Mouse (Mus musculus) right cerebral cortex, postnatal 14 days (tissue): ENCODE measurements around the gene Abhd2.
A peak's percentile ranks its signal among the peaks of the same experiment; 100 is the strongest.

ENCODE experiments used
- DNase-seq: peaks from one replicate; pipeline ENCODE4 v3.0.0; 2022

Gene Abhd2

GRCm38 (mm10) chr7:79295196-79295826 lies 22.3 kb downstream of the Abhd2 start:
- DNase-seq = no peak

- DNase-seq = no peak
Observed at GRCm38 (mm10) chr7:79298681-79299080, 25.7 kb downstream of the Abhd2 start.

DNA sequence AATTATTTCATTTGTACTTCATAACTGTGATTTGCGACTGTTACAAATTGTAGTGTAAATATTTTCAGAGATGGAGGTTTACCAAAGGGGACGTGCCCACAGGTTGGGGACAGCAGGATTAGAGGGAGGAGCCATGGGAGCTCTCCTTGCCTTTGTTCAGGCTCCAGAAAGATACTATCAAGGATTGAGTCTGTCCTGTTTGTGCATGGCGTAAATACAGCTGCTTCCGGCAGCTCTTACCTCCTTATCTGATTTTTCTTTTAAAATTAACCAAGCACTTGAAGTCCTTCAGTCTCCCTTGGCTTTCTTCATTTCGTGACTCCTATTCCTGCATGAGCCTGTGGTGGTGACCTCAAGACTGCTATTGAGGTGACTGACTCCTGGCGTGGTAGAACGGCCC lies 26.5 kb downstream of the Abhd2 start:
- no peak for DNase-seq

DNA sequence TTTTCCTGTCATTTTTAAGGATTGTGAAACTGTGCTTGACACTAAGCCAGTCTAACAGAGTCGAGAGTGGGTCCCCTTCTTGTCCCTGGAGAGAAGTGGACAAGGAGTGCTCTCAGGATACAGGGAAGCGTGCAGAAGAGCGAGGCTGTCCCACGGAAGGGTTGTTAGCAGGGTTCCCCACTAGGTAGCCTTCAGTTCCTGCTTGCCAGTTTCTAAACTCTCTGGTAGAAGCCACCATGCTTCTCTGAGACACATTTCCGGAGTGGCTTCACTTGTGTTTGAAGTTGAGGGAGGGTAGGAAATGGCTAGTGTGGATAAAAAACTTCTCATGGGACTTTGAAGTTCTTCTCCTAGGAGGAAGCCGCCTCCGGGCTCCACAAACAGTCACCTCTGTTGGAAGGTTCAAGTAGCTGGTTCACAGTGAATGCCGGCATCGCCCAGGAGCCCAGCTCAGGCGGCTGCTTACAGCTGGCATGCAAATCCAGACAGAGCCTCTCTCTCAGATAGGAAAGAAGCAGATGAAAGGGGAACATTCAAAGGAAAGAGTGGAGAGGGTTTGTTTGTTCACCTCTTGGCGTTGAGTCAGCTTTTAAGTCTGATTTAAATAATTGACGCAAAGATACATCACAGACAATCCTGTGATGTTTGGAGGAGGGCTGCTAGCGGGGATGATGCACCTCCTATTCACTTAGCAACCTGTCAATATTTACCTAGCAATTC lies 27.6 kb downstream of the Abhd2 start:
- DNase-seq = no peak

- DNase-seq = no peak
Observed at GRCm38 (mm10) chr7:79302145-79302544, 29.1 kb downstream of the Abhd2 start.

GRCm38 (mm10) chr7:79302586-79302985 lies 29.6 kb downstream of the Abhd2 start:
- no peak for DNase-seq

- no peak for DNase-seq
Observed at GRCm38 (mm10) chr7:79303183-79303761, 30.3 kb downstream of the Abhd2 start.

GRCm38 (mm10) chr7:79308455-79309030 lies 35.5 kb downstream of the Abhd2 start:
- no peak for DNase-seq

DNA sequence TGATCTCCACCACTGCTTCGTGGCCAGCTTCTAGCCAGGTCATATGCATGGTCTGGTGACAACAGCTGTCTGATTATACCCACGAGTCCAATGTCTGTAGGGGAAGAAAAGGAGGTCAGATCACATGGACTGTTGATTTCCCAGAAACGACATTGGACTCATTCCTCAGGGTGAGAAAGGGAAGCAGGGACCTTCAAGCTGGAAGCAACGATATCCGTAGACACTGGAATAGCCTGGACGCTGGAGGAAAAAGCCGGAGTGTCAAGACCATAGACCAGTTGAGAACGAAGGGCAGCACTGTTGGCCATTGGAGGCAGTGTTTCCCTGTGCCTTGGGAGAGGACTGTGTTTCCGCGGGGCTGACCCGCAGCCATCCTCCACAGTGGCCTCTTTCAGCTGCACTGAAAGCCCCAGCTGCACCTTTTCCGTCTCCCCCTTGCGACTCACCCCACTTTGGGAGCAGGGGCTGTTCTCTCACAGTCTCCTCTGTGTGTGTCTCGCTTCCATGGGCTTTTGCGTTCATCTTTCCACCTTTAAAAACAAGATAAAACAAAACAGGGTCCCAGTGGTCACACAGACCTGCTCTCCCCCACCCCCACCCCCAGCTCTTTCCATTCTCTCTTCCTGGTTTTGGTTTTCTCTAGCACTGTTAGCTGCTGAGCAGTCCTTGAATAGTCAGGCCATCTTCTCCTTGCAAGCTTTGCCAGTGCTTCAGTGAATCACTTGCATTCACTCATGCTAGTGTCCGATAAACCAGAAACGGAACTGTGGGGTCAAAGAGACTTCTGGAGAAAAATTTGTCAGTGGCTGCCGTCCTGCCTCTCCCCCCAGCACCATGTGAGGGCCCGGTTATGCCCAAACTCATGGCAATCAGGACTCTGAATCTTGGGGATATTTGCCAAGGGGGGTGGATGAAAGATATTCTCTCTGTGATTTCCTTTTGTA lies 36.5 kb downstream of the Abhd2 start:
- no peak for DNase-seq

- no peak for DNase-seq
Observed at GRCm38 (mm10) chr7:79310191-79310555, 37.2 kb downstream of the Abhd2 start.

- DNase-seq = no peak
Observed at GRCm38 (mm10) chr7:79311420-79311988, 38.5 kb downstream of the Abhd2 start.

GRCm38 (mm10) chr7:79312246-79312645 lies 39.2 kb downstream of the Abhd2 start:
- no peak for DNase-seq

GRCm38 (mm10) chr7:79313519-79314059 lies 40.6 kb downstream of the Abhd2 start:
- no peak for DNase-seq

DNA sequence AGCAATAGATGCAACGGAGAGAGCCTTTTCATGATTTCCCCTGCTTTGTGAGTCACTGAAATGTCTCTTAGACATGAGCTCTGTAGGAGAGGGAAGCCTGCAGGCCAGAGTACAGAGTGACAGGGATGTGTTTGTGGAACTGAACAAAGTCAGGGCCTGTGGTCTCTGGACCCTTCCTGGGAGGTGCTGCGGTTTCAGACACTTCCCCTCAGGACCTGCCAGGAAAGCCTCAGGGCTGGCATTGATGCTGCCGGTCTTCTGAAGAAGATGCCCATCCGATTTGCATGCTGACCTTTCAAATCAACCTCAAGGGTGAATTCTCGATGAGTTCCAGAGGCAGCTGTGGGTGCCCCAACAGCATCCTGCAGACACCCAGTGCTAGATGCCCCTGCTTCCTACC lies 41.5 kb downstream of the Abhd2 start:
- DNase-seq = no peak

DNA sequence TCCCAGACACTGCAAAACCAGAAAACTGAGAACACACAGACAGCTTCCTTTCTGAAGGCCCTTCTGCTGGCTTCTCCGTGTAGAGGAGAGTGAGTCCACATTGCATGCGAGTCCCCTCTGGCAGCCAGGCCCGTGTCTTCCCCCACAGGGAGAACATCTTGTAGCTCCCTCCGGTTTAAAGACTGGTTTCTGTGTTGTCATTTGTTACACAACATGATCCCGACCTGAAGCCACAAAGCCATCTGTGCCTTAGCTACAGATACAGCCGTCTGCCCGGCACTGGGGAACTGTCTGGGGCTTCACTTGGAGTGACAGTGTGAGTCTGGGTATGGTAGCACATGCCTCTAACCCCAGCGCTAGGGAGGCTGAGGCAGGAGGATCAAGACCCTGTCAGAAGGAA lies 42.1 kb downstream of the Abhd2 start:
- DNase-seq = peak; percentile 21

DNA sequence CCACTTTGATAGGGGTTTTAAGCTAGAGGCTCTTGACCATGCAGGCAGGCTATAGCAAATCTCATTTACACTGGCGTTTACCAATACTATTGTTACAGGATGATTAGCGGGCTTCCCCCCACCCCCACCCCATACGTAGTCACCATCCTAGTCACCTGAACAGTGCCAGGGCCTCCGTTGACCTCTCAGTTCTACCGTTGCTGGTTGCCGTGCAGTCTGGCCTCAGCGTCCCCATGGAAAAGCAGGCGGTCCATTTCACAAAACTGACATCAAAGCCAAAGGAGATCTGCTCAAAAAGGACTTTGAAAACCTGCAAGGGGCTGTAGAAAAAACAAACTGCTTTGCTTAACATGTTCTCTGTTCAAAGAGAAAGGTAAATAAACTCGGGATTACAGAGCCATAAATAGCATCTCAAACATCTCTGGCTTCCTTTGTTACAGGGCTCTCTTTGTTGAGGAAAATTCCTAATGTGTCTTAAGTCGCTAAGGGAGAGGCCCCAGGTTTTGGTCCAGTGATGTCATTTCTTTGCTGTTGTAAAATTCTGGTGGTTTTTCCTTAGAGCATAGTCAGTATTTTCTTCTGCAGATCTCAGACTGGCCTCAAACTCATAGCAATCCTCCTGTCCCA lies 43.2 kb downstream of the Abhd2 start:
- no peak for DNase-seq

- DNase-seq = no peak
Observed at GRCm38 (mm10) chr7:79317576-79317975, 44.6 kb downstream of the Abhd2 start.

- DNase-seq = no peak
Observed at GRCm38 (mm10) chr7:79318110-79318801, 45.3 kb downstream of the Abhd2 start.

GRCm38 (mm10) chr7:79323855-79324254 lies 50.9 kb downstream of the Abhd2 start:
- DNase-seq = no peak

DNA sequence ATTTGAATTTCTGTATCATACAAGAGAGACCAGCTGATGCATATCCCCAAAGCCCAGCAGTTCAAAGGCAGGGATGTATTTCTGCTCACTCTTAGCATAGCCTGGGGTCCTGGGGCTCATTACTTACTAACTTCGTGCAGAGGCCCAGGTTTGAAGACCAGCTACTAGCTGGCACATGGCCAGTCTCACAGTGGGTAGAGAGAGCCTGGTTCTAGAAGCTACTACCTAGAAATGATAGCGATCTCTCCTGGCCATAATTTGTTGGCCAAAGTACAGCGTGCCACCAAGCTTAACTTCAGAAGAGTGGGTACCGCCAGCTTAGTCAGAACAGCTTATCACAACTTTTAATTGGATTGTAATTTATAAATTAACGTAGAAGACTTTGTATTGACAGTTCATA lies 55.8 kb downstream of the Abhd2 start:
- DNase-seq = no peak

- no peak for DNase-seq
Observed at GRCm38 (mm10) chr7:79331197-79331596, 58.2 kb downstream of the Abhd2 start.
